Mouse (Mus musculus) testis, postnatal 14 days (tissue): ENCODE results near the gene Galk1.

Source experiments
- DNase-seq: peaks from one replicate; pipeline ENCODE4 v3.0.0; 2021; ENCODE audit warnings: low spot score

Galk1 gene

DNA sequence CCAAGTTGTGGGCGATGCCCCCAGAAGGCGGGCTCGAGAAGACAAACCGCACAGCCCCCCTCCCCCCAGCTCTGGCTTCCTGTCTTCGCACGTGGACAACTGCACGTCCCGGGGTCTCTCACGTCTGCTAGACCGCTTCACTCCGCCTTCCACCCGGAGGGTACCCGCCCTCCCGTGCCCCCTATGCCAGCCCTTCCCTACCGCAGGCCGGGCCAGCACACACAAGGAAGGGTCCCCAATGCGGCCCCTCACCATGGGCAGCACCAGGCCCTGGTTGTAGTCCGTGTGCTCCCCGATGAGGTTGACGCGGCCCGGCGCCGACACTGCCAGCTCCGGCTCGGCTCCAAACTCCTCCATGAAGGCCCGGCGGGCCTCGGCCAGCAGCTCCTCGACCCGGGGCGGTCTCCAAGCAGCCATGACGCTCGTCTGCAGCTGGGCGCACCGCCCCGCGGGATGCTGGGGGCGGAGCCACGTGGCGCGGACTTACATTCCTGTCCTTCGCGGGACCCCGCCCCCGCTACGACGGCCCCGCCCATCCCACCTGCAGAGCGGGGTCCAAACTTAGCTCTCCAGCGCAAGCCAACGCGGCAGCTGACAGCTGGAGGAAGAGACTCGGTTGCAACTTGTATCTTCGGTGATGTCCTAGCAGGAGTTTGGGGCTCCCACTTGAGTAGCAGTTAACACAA lies at the start of gene Galk1:
Gene Galk1, minus strand, starts transcription at position 458 of the 686 bp plus-strand sequence.
- DNase-seq, result peak; percentile 93

- no peak for DNase-seq
Measured at GRCm38 (mm10) chr11:116061641-116062415, 49.3 kb upstream of the Galk1 start.

DNA sequence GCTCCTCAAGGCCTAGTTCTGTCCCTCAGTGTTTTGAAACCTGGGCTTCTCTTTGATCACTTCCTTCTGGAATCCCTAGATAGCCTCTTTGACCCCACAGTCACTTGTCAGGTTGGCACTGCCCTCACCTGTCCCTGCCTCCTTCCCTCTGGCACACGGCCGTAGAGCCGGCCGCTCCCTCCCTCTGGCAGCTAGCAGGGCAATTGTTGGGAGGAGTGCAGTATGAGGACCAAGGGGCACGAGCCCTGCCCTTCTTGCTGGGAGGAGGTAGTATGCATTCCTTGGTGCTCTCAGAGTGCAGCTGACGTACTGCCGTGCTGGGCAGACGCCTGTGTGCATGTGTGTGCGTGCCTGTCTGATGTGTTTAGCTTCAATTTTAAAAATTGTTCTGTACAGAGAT lies 48.1 kb upstream of the Galk1 start:
- DNase-seq, result no peak

GRCm38 (mm10) chr11:116059691-116060025 lies 47.1 kb upstream of the Galk1 start:
- DNase-seq, result no peak

- no peak for DNase-seq
Measured at GRCm38 (mm10) chr11:116058868-116059690, 46.6 kb upstream of the Galk1 start.

GRCm38 (mm10) chr11:116058022-116058614 lies 45.6 kb upstream of the Galk1 start:
- no peak for DNase-seq

- DNase-seq, result no peak
Measured at GRCm38 (mm10) chr11:116057237-116057881, 44.8 kb upstream of the Galk1 start.

- no peak for DNase-seq
Measured at GRCm38 (mm10) chr11:116055873-116056272, 43.4 kb upstream of the Galk1 start.

DNA sequence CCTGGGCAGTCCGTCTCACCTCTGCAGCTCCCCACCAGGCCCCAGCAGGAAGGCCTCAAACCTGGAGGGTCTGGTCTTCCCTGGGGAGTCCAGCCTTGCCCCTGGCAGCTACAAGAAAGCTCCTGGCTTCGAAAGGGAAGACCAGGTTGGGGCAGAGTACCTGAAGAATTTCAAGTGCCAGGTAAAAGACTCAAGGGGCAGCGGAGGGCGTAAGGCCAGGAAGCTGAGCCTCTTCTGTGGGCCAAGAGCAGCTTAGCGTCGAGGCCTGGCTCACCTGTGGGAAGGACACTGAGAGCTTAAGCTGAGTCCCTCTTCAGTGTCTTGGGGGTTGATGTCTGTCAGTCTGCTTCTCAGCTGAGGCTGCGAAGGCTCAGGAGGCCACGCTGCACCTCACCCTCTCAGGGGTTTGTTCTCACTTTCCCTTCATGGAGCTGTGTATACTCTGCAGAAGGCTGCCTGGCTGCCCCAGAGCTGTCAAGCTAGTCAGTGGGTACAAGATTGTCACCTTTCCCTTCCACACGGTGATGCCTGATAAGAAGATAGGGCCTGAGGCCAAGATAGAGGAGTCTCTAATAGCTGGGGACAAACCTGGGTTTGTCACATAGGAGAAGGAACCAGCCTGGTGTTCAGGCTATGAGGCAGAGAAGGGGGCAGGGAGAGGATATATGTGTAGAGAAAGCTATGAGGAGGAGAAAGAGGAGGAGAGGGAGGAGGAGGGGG lies 41.2 kb upstream of the Galk1 start:
- no peak for DNase-seq

DNA sequence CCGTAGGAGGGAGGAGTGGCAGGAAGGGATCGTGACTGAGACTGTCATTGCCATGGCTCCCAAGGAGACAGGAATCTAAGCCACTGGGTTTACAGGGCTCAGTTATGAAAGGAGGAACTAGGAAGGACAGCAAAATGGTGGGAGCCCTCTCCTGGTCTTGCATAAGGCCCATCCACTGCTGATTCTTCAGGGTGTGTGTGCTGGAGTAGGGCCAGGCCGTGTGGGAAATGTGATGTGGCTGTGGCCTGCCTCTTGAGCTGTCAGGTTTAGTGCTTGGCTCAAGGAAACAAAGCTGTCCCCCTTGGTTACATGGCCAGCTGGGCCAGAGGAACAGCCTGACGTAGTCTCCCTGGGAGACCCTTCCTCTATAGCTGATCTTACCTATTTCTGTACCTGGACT lies 37.7 kb upstream of the Galk1 start:
- no peak for DNase-seq

DNA sequence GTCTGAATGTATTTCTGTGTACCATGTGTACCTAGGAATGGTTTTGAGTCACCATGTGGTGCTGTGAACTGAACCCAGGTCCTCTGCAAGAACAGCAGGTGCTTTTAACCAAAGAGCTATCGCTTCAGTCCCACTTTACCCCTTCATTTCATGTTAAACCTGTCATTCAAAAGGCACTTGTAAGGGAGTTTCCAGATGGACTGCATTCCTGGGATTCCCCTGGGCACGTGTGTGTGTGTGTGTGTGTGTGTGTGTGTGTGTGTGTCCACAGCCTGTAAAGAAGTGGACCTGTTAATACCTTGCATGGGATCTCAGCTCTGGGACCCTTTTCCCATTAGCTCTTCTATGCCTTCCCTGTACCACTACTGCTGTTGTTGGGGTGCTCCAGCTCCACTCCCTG lies 37.1 kb upstream of the Galk1 start:
- no peak for DNase-seq

GRCm38 (mm10) chr11:116045173-116045572 lies 32.7 kb upstream of the Galk1 start:
- no peak for DNase-seq

GRCm38 (mm10) chr11:116043286-116043685 lies 30.8 kb upstream of the Galk1 start:
- no peak for DNase-seq

DNA sequence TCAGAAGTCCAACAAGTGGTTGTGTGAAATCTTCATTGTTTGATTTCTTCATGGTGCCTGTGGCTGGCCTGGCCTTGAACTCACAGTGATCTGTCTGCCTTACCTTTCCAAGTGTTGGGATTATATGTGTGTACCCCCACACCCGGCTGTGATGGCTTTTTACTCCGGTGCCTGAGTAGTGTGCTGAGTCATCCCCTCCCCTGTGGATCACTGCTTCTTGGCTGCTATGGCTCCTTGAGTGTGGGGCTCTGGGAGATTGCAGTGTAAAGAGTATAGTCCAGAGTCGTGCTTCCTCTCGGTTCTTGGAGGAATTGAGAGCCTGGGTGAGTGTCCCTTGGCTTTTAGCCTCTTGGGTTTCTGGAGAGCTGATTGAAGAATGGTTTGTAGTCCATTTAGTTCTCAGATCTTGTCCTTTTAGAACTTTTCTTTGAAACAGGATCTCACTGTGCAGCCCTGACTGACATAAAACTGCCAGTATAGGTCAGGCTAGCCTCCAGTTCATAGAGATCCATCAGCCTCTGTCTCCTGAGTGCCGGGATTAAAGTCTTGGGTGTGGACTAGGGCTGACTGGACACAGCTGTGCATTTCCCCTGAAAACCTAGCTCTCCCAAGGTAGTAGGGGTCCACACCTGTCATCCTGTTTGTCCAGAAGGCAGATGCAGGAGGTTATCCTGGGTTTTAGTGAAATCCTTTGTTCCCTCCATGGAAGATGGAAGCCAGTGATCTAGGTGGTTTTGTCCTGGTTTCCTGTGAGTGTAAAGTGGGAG lies 30.0 kb upstream of the Galk1 start:
- no peak for DNase-seq

GRCm38 (mm10) chr11:116041833-116042232 lies 29.3 kb upstream of the Galk1 start:
- no peak for DNase-seq

- DNase-seq, result no peak
Measured at GRCm38 (mm10) chr11:116040593-116040992, 28.1 kb upstream of the Galk1 start.

DNA sequence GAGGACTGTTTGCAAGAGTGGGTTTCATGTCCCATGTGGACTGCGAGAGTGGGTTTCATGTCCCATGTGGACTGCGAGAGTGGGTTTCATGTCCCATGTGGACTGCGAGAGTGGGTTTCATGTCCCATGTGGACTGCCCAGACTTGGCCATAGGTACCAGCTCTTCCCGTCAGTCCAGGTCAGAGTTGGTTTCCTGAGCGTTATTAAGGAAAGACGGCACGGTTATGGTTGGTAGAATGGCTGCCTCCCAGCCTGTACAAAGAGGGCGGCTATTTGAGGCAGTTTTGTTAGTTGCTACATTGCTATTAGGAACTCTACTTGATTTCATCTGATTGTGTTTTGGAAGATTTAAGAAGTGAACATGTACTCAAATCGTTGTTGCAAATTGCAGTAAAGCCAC lies 25.3 kb upstream of the Galk1 start:
- no peak for DNase-seq

GRCm38 (mm10) chr11:116036671-116037070 lies 24.2 kb upstream of the Galk1 start:
- no peak for DNase-seq

- DNase-seq, result no peak
Measured at GRCm38 (mm10) chr11:116034584-116034983, 22.1 kb upstream of the Galk1 start.
